Mouse (Mus musculus) liver, embryonic 16.5 days (tissue): ENCODE results near the gene Plekhh3. TPM values are rescaled to one million over a fixed set of nuclear protein-coding genes. Genes with fewer than 3 reads are reported as not detected.
"Not testable (repeated sequence)": the region's sequence is repeated elsewhere in the genome, so short reads cannot be mapped to it uniquely, and the experiment has no call there.

ENCODE experiments used
- ATAC-seq: fragments of 200-750 bp; cut with Nextera tagmentation; 2 replicates; pipeline ENCODE4 v1.8.0; 2017; ENCODE audit warnings: low read depth, mild to moderate bottlenecking, moderate number of reproducible peaks, moderate library complexity
- H3K27ac ChIP-seq: fragments of 300-500 bp; sonication (generic); 2 replicates; pipeline ENCODE4 v1.5.1; 2014; ENCODE audit warnings: mild to moderate bottlenecking, low read length
- H3K27me3 ChIP-seq: fragments of 300-500 bp; sonication (generic); 2 replicates; pipeline ENCODE4 v1.6.1; 2014; ENCODE audit warnings: low read depth, low read length, mixed read lengths; ENCODE audit not compliant: control insufficient read depth, insufficient read depth
- H3K36me3 ChIP-seq: fragments of 300-500 bp; sonication (generic); 2 replicates; pipeline ENCODE4 v1.6.1; 2014; ENCODE audit warnings: mild to moderate bottlenecking; ENCODE audit not compliant: control insufficient read depth, insufficient read depth
- H3K4me1 ChIP-seq: fragments of 300-500 bp; sonication (generic); 2 replicates; pipeline ENCODE4 v1.6.1; 2014; ENCODE audit warnings: low read depth, low read length, mixed read lengths; ENCODE audit not compliant: control insufficient read depth
- H3K4me2 ChIP-seq: fragments of 300-500 bp; sonication (generic); 2 replicates; pipeline ENCODE4 v1.6.1; 2014; ENCODE audit warnings: low read depth, low read length, mixed read lengths
- H3K4me3 ChIP-seq: fragments of 300-500 bp; sonication (generic); 2 replicates; pipeline ENCODE4 v1.5.1; 2014; ENCODE audit warnings: low read depth, mild to moderate bottlenecking, low read length
- H3K9ac ChIP-seq: fragments of 300-500 bp; sonication (generic); 2 replicates; pipeline ENCODE4 v1.6.1; 2014; ENCODE audit warnings: low read depth, low read length
- H3K9me3 ChIP-seq: fragments of 300-500 bp; sonication (generic); replicated peaks from 2 replicates; pipeline ENCODE4 v1.6.1; 2016; ENCODE audit warnings: low read length; ENCODE audit not compliant: control insufficient read depth
- WGBS: fragments of 180-500 bp; shearing (Covaris S2); extraction: QIAGEN DNeasy Blood & Tissue Kit; methylation state at CpG from one replicate; pipeline ENCODE4 v1.1.7; 2014; ENCODE audit not compliant: insufficient replicate concordance; 5-methylcytosine and 5-hydroxymethylcytosine counted together
- polyA plus RNA-seq: library from polyadenylated mRNA; unstranded; fragments of >200 nt; fragmentation: Nextera tagmentation; extraction: Ambion mirVana; gene quantifications from 2 replicates; pipeline ENCODE4 v1.2.1, GENCODE M21; 2015

Plekhh3 gene
- polyA plus RNA-seq, 1 experiment from 2014 or later: 1.7 TPM

GRCm38 (mm10) chr11:101127075-101127474, 44.1 kb downstream of the Plekhh3 start:
- no peaks in the 10 kb centered on the region for H3K9me3 ChIP-seq
- H3K27ac ChIP-seq: no peak overlapping the region
- peaks cover 14% of the 10 kb centered on the region for H3K36me3 ChIP-seq
- no peak overlapping the region for H3K9ac ChIP-seq
- no peak for ATAC-seq
- H3K4me1 ChIP-seq: peaks cover 8% of the 10 kb centered on the region
- WGBS: 88% methylated on average over 1 of the region's 1 CpGs
- H3K4me2 ChIP-seq: no peak overlapping the region
- no peaks in the 10 kb centered on the region for H3K27me3 ChIP-seq
- no peak overlapping the region for H3K4me3 ChIP-seq

GRCm38 (mm10) chr11:101125008-101125407, 46.1 kb downstream of the Plekhh3 start:
- not testable (repeated sequence) for H3K9me3 ChIP-seq, H3K9ac ChIP-seq, H3K27ac ChIP-seq, H3K4me2 ChIP-seq, ATAC-seq, H3K4me3 ChIP-seq, H3K27me3 ChIP-seq
- WGBS: 82% methylated on average over 7 of the region's 9 CpGs
- Histone ChIP-seq H3K36me3 (peaks cover 14% of the 10 kb centered on the region), H3K4me1 (peaks cover 10% of the 10 kb centered on the region)

- H3K4me2 ChIP-seq, H3K4me3 ChIP-seq, H3K4me1 ChIP-seq, H3K9me3 ChIP-seq, ATAC-seq, H3K27me3 ChIP-seq, H3K9ac ChIP-seq, H3K27ac ChIP-seq: not testable (repeated sequence)
- H3K36me3 ChIP-seq: peaks cover 14% of the 10 kb centered on the region
- 88% methylated on average over 8 of the region's 8 CpGs for WGBS
Measured at GRCm38 (mm10) chr11:101124494-101124893, 46.7 kb downstream of the Plekhh3 start.

GRCm38 (mm10) chr11:101120545-101121188, 50.5 kb downstream of the Plekhh3 start:
- peaks cover 6% of the 10 kb centered on the region for H3K36me3 ChIP-seq
- H3K9ac ChIP-seq: peak overlapping the region; percentile 80
- 20% methylated on average over 19 of the region's 19 CpGs for WGBS
- peak overlapping the region; percentile 80 for H3K4me2 ChIP-seq
- ATAC-seq: no peak
- peaks cover 24% of the 10 kb centered on the region for H3K4me1 ChIP-seq
- peak overlapping the region; percentile 79 for H3K4me3 ChIP-seq
- no peaks in the 10 kb centered on the region for H3K27me3 ChIP-seq
- peak overlapping the region; percentile 92 for H3K27ac ChIP-seq
- no peaks in the 10 kb centered on the region for H3K9me3 ChIP-seq

- H3K4me1 ChIP-seq: peaks cover 24% of the 10 kb centered on the region
- peak within 1 kb of the TSS; percentile 80 for H3K4me2 ChIP-seq
- H3K36me3 ChIP-seq: peaks cover 6% of the 10 kb centered on the region
- no peaks in the 10 kb centered on the region for H3K9me3 ChIP-seq
- H3K27me3 ChIP-seq: no peaks in the 10 kb centered on the region
- peak; percentile 95 for ATAC-seq
- peak within 1 kb of the TSS; percentile 92 for H3K27ac ChIP-seq
- H3K9ac ChIP-seq: peak within 1 kb of the TSS; percentile 83
- H3K4me3 ChIP-seq: peak within 1 kb of the TSS; percentile 79
- WGBS: under 1% methylated on average over 61 of the region's 61 CpGs
Measured at GRCm38 (mm10) chr11:101119761-101120544, 51.2 kb downstream of the Plekhh3 start, which contains the start of the genes Retreg3 and Tubg1. Retreg3 (minus strand) TSS chr11:101119893. Tubg1 (plus strand) TSS chr11:101119938.

GRCm38 (mm10) chr11:101119131-101119760, 51.9 kb downstream of the Plekhh3 start:
- Histone ChIP-seq H3K36me3 (peaks cover 6% of the 10 kb centered on the region), H3K4me2 (peak overlapping the region; percentile 77), H3K27ac (peak overlapping the region; percentile 91), H3K27me3 (no peaks in the 10 kb centered on the region), H3K4me1 (peaks cover 24% of the 10 kb centered on the region), H3K4me3 (peak overlapping the region; percentile 79), H3K9me3 (no peaks in the 10 kb centered on the region), H3K9ac (peak overlapping the region; percentile 83)
- peak; percentile 65 for ATAC-seq
- under 1% methylated on average over 39 of the region's 39 CpGs for WGBS

GRCm38 (mm10) chr11:101118105-101118504, 53.0 kb downstream of the Plekhh3 start:
- ATAC-seq: no peak
- Histone ChIP-seq H3K4me2 (peak overlapping the region; percentile 77), H3K9ac (peak overlapping the region; percentile 83), H3K4me1 (peaks cover 24% of the 10 kb centered on the region), H3K9me3 (no peaks in the 10 kb centered on the region), H3K36me3 (peaks cover 6% of the 10 kb centered on the region), H3K27ac (peak overlapping the region; percentile 1; the same call in 1 of the 2 replicates), H3K4me3 (peak overlapping the region; percentile 79), H3K27me3 (no peaks in the 10 kb centered on the region)
- WGBS: 23% methylated on average over 4 of the region's 4 CpGs

- WGBS: 70% methylated on average over 2 of the region's 2 CpGs
Measured at GRCm38 (mm10) chr11:101115564-101115963, 55.6 kb downstream of the Plekhh3 start.

More at GRCm38 (mm10) chr11:101115564-101115963, 55.6 kb downstream of the Plekhh3 start:
- Histone ChIP-seq H3K9me3 (no peaks in the 10 kb centered on the region), H3K4me1 (peaks cover 14% of the 10 kb centered on the region), H3K4me2 (no peak overlapping the region), H3K9ac (no peak overlapping the region), H3K27me3 (no peaks in the 10 kb centered on the region), H3K36me3 (peaks cover 2% of the 10 kb centered on the region; the same call in 1 of the 2 replicates), H3K4me3 (no peak overlapping the region), H3K27ac (no peak overlapping the region)
- no peak for ATAC-seq
